Mouse (Mus musculus) cerebellum, adult 11 months (tissue): ENCODE measurements at regions not wholly inside any gene's neighbourhood (a gene's known extent, or its start where the extent isn't known, plus 50 kb on each side); places are given as distances from the start of the nearest gene placed in this dataset.
"Not testable (repeated sequence)": the region's sequence is repeated elsewhere in the genome, so short reads cannot be mapped to it uniquely, and the experiment has no call there.

Experiments
- DNase-seq: peaks from one replicate; pipeline ENCODE4 v3.0.0; 2022

DNA sequence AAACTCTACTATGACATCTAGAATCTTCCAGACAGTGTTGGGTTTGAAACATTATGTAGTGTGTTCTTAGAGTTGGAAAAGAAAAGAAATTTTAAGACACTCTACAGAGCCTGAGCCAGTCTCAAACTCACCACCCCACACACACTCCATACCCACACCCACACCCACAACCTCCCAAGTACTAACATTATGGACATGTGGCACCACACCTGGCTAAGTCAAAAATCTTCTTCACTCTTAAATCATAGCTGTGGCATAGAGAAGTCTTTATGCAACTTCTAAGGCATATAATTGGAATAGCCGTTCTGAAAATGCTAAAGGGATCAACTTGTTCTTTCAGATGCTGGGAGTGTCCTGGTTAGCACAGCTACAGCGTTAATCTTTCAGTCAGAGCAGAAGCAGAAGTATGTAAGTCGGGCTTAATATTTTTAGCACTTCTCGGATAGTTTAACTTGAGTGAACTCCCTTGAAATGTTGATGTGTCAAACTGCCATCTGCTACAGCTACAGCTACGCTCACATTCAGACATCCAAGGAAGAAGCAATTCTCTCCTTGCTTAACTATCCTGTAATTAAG, 68.6 kb upstream of the Creb1 start:
- DNase-seq = no peak

DNA sequence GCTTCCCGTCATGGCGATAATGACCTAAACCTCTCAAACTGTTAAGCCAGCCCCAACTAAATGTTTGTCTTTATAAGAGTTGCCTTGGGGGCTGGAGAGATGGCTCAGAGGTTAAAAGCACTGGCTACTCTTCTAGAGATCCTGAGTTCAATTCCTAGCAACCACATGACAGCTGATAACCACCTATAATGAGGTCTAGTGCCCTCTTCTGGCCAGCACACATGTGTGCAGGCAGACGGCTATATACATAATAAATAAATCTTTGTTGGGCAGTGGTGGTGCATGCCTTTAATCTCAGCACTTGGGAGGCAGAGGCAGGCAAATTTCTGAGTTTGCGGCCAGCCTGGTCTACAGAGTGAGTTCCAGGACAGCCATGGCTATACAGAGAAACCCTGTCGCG, 70.8 kb upstream of the Creb1 start:
- not testable (repeated sequence) for DNase-seq

- DNase-seq = no peak
These were observed 74.6 kb upstream of the Creb1 start for GRCm38 (mm10) chr1:64457872-64458271.

DNA sequence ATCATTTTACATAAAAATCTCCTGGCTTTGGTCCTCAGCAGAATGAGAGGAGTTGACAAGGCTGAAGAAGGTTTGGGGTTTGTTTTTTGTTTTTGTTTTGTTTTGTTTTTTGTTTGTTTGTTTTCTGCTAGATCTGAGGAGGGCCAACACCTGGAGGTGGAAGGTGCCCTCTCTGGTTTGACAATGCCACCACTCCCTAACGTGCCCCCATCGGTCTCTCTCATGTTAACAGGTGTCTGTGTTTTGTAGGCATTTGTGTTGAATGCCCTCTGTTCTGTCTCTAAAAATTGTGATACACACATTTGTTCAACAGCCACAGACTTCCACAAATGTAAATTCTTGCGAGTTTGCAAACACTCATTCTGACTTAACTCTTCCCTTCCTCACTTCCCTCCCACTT, 83.3 kb upstream of the Creb1 start:
- DNase-seq = no peak

DNA sequence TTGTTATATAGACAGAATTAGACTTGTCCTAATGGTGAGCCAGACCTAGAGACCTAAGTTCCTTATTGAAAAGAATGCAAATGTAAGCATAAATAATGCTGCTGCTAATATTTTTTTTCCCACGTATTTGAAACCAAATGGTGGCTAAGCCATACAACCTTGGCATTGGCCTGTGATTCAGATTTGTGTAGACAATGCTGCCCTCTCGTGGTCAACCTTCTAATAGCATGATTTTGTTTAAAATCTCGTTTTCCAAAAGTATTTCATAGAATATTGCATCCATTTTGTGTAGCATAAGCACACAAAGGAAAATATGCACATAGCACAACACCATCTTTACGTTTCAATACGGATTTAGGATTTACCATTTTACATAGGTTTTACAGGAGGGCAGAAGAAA, 84.4 kb upstream of the Creb1 start:
- peak; percentile 55 for DNase-seq

DNA sequence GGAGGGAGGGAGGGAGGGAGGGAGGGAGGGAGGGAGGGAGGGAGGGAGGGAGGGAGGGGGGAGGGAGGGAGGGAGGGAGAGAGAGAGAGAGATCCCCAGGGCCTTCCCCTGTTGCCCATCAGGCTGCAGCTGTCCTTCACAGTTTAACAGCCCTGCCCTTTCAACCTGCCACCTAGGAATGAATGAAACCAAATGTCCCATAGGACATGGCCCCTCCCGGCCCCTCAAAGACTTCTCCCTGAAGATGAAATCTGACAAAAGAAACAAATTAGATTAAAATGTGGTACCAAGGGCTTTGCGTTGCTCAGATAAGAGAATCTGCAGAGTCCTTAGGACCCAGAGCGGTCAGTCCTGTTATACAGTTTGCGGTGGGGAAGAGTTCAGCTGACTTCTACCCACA, 86.0 kb upstream of the Creb1 start:
- DNase-seq = peak; percentile 6

- DNase-seq = peak; percentile 86
These were observed 86.5 kb upstream of the Creb1 start for GRCm38 (mm10) chr1:64445919-64446318.

- no peak for DNase-seq
These were observed 89.0 kb upstream of the Creb1 start for GRCm38 (mm10) chr1:64443436-64443835.

DNA sequence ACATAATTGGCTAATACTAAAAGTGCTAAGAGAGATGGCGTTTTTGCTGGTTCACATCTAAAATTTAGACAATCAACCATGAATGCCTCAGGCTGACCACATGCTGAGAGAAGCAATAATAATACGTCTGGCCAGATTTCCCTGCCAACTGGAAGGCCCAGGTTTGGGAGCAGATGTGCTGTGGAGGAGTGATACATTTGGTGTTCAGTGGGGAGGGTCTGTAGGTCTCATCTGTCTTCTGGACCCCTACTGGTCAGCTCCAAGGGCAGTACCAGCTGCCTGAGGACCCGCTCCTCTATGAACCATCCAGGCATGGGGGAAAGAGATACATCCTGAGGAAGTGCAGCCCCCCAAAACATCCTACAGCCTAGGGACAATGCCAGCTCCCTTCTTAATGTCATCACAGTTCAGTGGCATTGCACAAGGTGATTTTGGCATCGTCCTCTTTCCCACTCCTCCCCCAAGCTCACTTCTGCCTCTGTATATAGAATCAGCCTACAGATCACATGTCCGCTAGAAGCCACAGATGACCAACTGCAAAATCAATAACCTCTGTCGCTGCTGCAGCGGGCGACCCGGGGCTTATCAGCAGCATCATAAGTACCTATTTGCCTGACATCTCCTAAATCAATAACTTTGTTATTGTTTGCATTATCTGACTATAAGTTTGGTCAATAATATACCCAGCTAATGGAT, 90.1 kb upstream of the Creb1 start:
- DNase-seq = no peak

GRCm38 (mm10) chr1:64423256-64423655, 109.2 kb upstream of the Creb1 start:
- no peak for DNase-seq

DNA sequence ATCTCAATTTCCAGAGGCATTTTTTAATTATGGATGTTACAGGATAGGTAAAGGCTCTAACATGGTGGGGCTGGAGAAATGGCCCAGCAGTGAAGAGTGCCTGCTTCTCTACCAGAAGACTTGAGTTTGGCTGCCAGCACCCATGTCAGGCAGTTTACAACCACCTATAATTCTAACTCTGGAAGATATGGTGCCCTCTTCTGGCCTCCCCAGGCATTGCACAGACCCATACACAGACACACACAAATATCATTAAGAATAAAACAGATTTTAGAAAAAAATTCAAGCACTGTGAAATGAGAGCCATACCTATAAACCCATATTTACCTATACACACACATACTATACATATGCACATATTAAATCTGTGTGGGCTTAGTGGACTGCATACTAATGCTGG, 113.9 kb upstream of the Creb1 start:
- DNase-seq = no peak

DNA sequence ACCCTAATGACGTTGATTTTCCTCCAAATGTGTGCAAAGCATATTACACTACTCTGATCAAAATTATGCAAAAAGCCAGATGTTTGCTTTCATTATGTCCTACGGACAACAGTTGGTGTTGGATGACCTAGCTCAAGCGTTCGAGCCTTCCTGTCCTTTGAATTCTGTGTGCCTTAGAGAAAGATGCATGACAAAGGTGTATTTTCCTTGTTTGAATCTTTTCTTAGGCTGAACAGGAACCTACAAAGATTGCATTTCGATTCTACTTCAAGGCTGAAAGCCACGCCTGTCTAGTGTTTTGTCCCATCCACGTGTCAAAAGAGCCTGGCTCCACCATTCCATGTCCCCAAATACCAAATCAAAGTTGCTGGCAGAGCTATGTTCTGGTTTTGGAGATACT, 116.5 kb upstream of the Creb1 start:
- no peak for DNase-seq

GRCm38 (mm10) chr1:64413181-64413560, 119.3 kb upstream of the Creb1 start:
- peak; percentile 23 for DNase-seq

GRCm38 (mm10) chr1:64412481-64413180, 119.8 kb upstream of the Creb1 start:
- DNase-seq = peak; percentile 26

- peak; percentile 33 for DNase-seq
These were observed 120.5 kb upstream of the Creb1 start for GRCm38 (mm10) chr1:64411851-64412480.

DNA sequence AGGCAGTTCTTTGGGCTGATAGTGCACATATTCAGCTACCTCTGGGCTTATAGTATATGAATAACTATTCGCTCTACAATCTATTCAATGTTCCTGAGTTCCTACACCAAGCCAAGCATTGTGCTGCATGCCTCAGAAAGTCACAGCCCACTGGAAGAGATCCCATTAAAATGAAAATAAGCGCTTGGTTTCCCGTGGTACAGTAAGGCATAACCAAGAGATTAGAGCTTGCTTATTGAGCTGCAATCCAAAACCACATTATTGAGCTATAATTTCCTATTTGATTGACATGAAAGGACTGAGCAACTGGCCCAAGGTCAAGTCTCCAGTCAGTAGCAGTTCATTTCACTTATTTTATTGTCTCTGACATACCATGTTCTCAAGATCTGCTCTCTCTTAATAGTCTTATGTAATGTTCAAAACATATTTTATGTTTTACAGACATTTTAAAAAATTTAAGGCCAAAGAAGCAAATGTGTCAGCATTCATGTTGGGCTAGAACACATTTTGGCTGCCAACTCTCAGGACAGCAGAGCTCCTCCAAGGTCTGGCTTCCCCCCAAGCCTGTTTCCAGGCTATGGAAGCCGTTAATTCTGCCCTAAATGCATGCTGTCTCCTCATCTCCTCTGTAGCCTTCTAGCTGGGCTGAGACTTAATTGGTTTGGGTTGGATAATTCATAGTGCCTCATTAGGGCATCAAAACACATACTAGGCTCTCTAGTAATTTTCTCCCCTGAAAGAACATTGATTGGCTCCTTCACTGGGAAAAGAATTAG, 123.5 kb upstream of the Creb1 start:
- DNase-seq = peak; percentile 72

- DNase-seq = no peak
These were observed 140.9 kb upstream of the Creb1 start for GRCm38 (mm10) chr1:64391525-64391924.

- DNase-seq = no peak
These were observed 151.2 kb upstream of the Creb1 start for GRCm38 (mm10) chr1:64381264-64381663.

GRCm38 (mm10) chr1:64376426-64376825, 156.0 kb upstream of the Creb1 start:
- not testable (repeated sequence) for DNase-seq

GRCm38 (mm10) chr1:64374286-64375071, 158.0 kb upstream of the Creb1 start:
- DNase-seq = no peak

DNA sequence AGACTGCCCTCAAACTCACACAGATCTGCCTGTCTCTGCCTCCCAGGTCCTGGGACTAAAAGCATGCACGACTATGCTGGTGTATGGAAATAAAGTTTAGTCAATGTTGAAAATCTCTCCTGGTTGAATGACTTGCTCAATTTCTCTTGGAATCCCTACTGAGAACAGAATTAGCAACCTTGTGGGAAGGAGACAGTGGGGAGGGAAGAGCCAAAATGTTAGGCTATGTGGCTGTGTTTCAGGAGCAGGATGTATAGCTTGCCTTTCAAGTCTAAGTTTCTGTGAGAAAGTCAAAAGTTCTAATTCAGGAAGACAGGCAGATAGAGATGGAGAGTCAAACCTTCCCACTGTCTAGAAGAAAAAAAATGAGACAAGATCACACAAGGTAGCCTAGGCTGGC, 168.3 kb upstream of the Creb1 start:
- DNase-seq = no peak

GRCm38 (mm10) chr1:64361959-64362638, 170.3 kb upstream of the Creb1 start:
- DNase-seq = no peak
